Mouse (Mus musculus) erythroblast, embryonic 14.5 days (primary cell): Measurements from ENCODE around the gene Cdyl2.

Experiments used
- GATA1 ChIP-seq: IDR thresholded peaks from 2 replicates; pipeline ENCODE4 v1.6.1; 2012; ENCODE audit warnings: low read length, inconsistent platforms, mixed read lengths
- TAL1 ChIP-seq: IDR thresholded peaks from 3 replicates; pipeline ENCODE4 v1.6.1; 2012; ENCODE audit warnings: low read length, inconsistent platforms, mixed read lengths

DNA sequence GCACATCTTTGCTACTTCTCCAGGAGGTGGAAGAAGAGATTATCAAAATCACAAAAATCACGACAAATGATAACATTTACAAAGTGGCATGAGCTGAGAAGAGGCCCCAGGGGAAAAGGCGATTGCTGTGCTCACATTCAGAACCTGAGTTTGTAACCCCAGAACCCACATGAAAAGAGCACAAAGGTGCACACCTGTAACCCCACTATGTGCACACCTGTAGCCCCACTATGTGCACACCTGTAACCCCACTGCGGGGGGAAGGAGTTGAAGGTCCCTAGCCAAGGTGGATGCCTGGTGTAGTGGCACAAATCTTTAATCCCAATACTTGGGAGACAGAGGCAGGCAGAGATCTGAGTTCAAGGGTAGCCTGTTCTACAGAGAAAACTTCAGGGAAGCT lies 23.4 kb upstream of the Cdyl2 start:
- TF ChIP-seq GATA1 (no peak), TAL1 (no peak)
